Mouse (Mus musculus): ENCODE measurements around the gene Snrpb.

Gene Snrpb

GRCm38 (mm10) chr2:130178706-130179506 lies at the start of gene Snrpb:
Gene Snrpb, minus strand, starts transcription at chr2:130179403.
- peak; percentile 88 for DNase-seq (ENCODE audit: low spot score)

- DNase-seq (ENCODE audit: low spot score) = no peak
These were observed 32.4 kb upstream of the Snrpb start for GRCm38 (mm10) chr2:130211581-130211980.

GRCm38 (mm10) chr2:130209636-130210035 lies 30.4 kb upstream of the Snrpb start:
- no peak for DNase-seq (ENCODE audit: low spot score)

- no peak for DNase-seq (ENCODE audit: low spot score)
These were observed 28.8 kb upstream of the Snrpb start for GRCm38 (mm10) chr2:130207996-130208395.

GRCm38 (mm10) chr2:130207376-130207775 lies 28.2 kb upstream of the Snrpb start:
- DNase-seq (ENCODE audit: low spot score) = no peak

GRCm38 (mm10) chr2:130200961-130201360 lies 21.8 kb upstream of the Snrpb start:
- DNase-seq (ENCODE audit: low spot score) = no peak

GRCm38 (mm10) chr2:130194894-130195293 lies 15.7 kb upstream of the Snrpb start, which contains the start of gene Tmc2:
Gene Tmc2, plus strand, starts transcription at chr2:130195194.
- DNase-seq (ENCODE audit: low spot score) = no peak

GRCm38 (mm10) chr2:130188391-130188790 lies 9.2 kb upstream of the Snrpb start:
- no peak for DNase-seq (ENCODE audit: low spot score)

- DNase-seq (ENCODE audit: low spot score) = peak; percentile 7
These were observed 360 bp upstream of the Snrpb start for GRCm38 (mm10) chr2:130179507-130180019.

GRCm38 (mm10) chr2:130178381-130178705 lies 860 bp downstream of the Snrpb start:
- no peak for DNase-seq (ENCODE audit: low spot score)

- DNase-seq (ENCODE audit: low spot score) = no peak
These were observed 2.4 kb downstream of the Snrpb start for GRCm38 (mm10) chr2:130176820-130177219.

GRCm38 (mm10) chr2:130171674-130172073 lies 7.5 kb downstream of the Snrpb start:
- no peak for DNase-seq (ENCODE audit: low spot score)

- DNase-seq (ENCODE audit: low spot score) = peak; percentile 33
These were observed 11.3 kb downstream of the Snrpb start for GRCm38 (mm10) chr2:130167861-130168260.

- no peak for DNase-seq (ENCODE audit: low spot score)
These were observed 12.6 kb downstream of the Snrpb start for GRCm38 (mm10) chr2:130166311-130167214.

- no peak for DNase-seq (ENCODE audit: low spot score)
These were observed 16.5 kb downstream of the Snrpb start for GRCm38 (mm10) chr2:130162701-130163100.

- DNase-seq (ENCODE audit: low spot score) = no peak
These were observed 21.1 kb downstream of the Snrpb start for GRCm38 (mm10) chr2:130158088-130158437.

- DNase-seq (ENCODE audit: low spot score) = no peak
These were observed 21.7 kb downstream of the Snrpb start for GRCm38 (mm10) chr2:130157231-130158087.

- DNase-seq (ENCODE audit: low spot score) = no peak
These were observed 23.4 kb downstream of the Snrpb start for GRCm38 (mm10) chr2:130155851-130156250.

GRCm38 (mm10) chr2:130155171-130155570 lies 24.0 kb downstream of the Snrpb start:
- DNase-seq (ENCODE audit: low spot score) = no peak

- no peak for DNase-seq (ENCODE audit: low spot score)
These were observed 33.0 kb downstream of the Snrpb start for GRCm38 (mm10) chr2:130146089-130146668.

- DNase-seq (ENCODE audit: low spot score) = no peak
These were observed 34.4 kb downstream of the Snrpb start for GRCm38 (mm10) chr2:130144703-130145324.

Measured in c-Kit-positive CD71-positive TER-119-positive erythroid progenitor cells, embryonic 14.5 days (primary cell).